Mouse (Mus musculus) C2C12 (cell line): ENCODE measurements around the gene Gm10803.

Source experiments
- CEBPB ChIP-seq: IDR thresholded peaks from one replicate; pipeline ENCODE4 v1.6.1; 2011; ENCODE audit warnings: low read depth, mild to moderate bottlenecking, control low read depth, moderate library complexity
- CTCF ChIP-seq: IDR thresholded peaks from one replicate; pipeline ENCODE4 v1.5.1; 2011; ENCODE audit not compliant: control insufficient read depth, insufficient read depth, insufficient read length
- FOSL1 ChIP-seq: IDR thresholded peaks from one replicate; pipeline ENCODE4 v1.8.0; 2011; ENCODE audit warnings: mild to moderate bottlenecking, low read length; ENCODE audit not compliant: poor library complexity, insufficient read depth, severe bottlenecking
- MAX ChIP-seq: IDR thresholded peaks from one replicate; pipeline ENCODE4 v1.6.1; 2011; ENCODE audit warnings: mild to moderate bottlenecking, control low read depth
- MYOD1 ChIP-seq: IDR thresholded peaks from one replicate; pipeline ENCODE4 v1.6.1; 2011; ENCODE audit warnings: low read depth; ENCODE audit not compliant: control insufficient read depth, insufficient read length
- MYOG ChIP-seq: IDR thresholded peaks from one replicate; pipeline ENCODE4 v1.6.1; 2011; ENCODE audit not compliant: control insufficient read depth, insufficient read length; ENCODE audit errors: extremely low read depth
- USF1 ChIP-seq: IDR thresholded peaks from one replicate; pipeline ENCODE4 v1.6.1; 2011; ENCODE audit warnings: low read depth, mild to moderate bottlenecking, control low read depth, moderate library complexity

DNA sequence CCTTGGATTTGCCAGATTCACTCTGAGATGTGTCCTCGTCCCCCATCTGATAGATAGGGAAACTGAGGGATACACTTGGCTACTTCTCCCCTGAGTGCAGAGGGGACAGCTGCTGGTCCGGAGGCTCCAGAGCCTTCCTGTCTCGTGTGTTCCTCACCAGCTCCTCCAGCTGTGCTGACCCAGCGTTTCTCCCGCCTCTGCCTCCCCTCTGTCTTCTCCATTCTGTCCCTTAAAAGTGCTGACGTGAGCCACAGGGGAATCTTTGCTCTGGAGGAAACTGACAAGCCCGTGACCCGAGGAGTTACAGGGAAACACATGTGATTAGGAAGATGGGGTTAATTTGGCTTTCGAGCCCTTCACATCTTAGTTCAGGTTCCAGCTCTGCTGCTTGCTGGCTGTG, 39.4 kb downstream of the Gm10803 start:
- TF ChIP-seq CTCF (no peak), CEBPB (no peak), MYOD1 (no peak), USF1 (no peak), MAX (no peak), MYOG (no peak), FOSL1 (no peak)
